Mouse (Mus musculus) spleen, adult 2 months (tissue): Measurements from ENCODE around the gene Muc5b. TPM values are rescaled to one million over a fixed set of nuclear protein-coding genes. Genes with fewer than 3 reads are reported as not detected.

Source experiments
- DNase-seq, 2 experiments: peaks; one replicate each; pipeline versions ENCODE4 v3.0.0 to v3.0.0-alpha.2; 2012 to 2021; ENCODE audit warnings: low spot score in 2 of 2, low read depth in 1 of 2
- H3K27ac ChIP-seq: fragments of 200-500 bp; 2 replicates; pipeline ENCODE4 v1.5.1; 2012; ENCODE audit warnings: low read length, inconsistent platforms; ENCODE audit not compliant: insufficient read depth
- H3K27me3 ChIP-seq: fragments of 200-500 bp; 2 replicates; pipeline ENCODE4 v1.6.1; 2012; ENCODE audit warnings: mild to moderate bottlenecking, moderate library complexity, low read length, inconsistent platforms; ENCODE audit not compliant: control insufficient read depth, insufficient read depth
- H3K36me3 ChIP-seq: fragments of 200-500 bp; 2 replicates; pipeline ENCODE4 v1.6.1; 2012; ENCODE audit warnings: mild to moderate bottlenecking, low read length, inconsistent platforms; ENCODE audit not compliant: control insufficient read depth, insufficient read depth
- H3K4me1 ChIP-seq: fragments of 200-500 bp; 2 replicates; pipeline ENCODE4 v1.6.1; 2011; ENCODE audit warnings: inconsistent platforms; ENCODE audit not compliant: control insufficient read depth, insufficient read depth, insufficient read length
- H3K4me3 ChIP-seq: fragments of 200-500 bp; 2 replicates; pipeline ENCODE4 v1.5.1; 2011; ENCODE audit warnings: mild to moderate bottlenecking, inconsistent platforms; ENCODE audit not compliant: insufficient read depth, insufficient read length; ENCODE audit errors: extremely low read depth
- CTCF ChIP-seq: fragments of 200-500 bp; IDR thresholded peaks from 2 replicates; pipeline ENCODE4 v1.5.1; 2011; ENCODE audit warnings: mild to moderate bottlenecking, inconsistent platforms; ENCODE audit not compliant: insufficient read depth, insufficient read length, insufficient replicate concordance; ENCODE audit errors: extremely low read depth
- POLR2A ChIP-seq: fragments of 200-500 bp; IDR thresholded peaks from 2 replicates; pipeline ENCODE4 v1.6.1; 2011; ENCODE audit warnings: low read depth, low read length, inconsistent platforms
- WGBS: fragments of 180-500 bp; shearing (Covaris S2); methylation state at CpG from one replicate; pipeline ENCODE4 v1.1.7; 2018; 5-methylcytosine and 5-hydroxymethylcytosine counted together
- polyA plus RNA-seq: library from polyadenylated mRNA; depleted of rRNA; stranded (reverse); fragments of >200 nt; gene quantifications from 2 replicates; pipeline ENCODE4 v1.2.3, GENCODE M21; 2012

The Muc5b gene
- polyA plus RNA-seq, 1 experiment = 0.01 TPM

DNA sequence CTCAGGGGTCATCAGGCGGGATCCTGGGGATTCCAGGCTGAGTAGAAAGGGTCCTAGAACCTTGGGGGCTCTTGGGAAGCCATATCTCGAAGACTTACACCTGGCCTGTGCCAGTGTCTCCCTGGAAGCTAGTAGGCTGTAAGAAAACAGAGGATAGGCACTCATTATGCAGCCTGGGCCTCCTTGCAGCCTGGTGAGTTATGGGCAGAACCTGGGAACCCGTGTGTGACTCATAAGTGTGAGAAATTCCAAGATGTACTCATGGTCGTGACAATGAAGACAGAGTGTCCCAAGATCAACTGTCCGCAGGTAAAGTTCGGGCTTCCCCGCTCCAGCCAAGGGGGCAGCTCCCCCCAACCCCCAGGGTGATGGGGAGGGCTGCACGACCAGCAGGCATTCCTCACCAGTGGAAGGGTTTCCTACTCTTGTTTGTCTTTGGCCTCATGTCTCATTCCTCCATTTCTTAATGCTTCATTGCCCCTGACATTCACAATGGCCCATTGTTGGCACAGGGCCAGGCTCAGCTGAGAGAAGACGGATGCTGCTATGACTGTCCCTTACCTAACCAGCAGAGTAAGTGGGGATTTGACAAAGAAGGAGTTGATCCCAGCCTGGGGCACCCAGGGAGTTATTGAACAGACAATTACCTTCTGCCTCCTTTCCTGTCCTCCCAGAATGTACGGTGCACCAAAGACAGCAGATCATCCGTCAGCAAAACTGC, 21.4 kb upstream of the Muc5b start:
- TF ChIP-seq POLR2A = no peak
- H3K4me3 ChIP-seq = no peak overlapping the region
- no peaks in the 10 kb centered on the region for H3K36me3 ChIP-seq
- no peak overlapping the region for H3K27ac ChIP-seq
- no peaks in the 10 kb centered on the region for H3K27me3 ChIP-seq
- DNase-seq = no peak
- no peaks in the 10 kb centered on the region for H3K4me1 ChIP-seq
- 77% methylated on average over 11 of the region's 11 CpGs for WGBS

DNA sequence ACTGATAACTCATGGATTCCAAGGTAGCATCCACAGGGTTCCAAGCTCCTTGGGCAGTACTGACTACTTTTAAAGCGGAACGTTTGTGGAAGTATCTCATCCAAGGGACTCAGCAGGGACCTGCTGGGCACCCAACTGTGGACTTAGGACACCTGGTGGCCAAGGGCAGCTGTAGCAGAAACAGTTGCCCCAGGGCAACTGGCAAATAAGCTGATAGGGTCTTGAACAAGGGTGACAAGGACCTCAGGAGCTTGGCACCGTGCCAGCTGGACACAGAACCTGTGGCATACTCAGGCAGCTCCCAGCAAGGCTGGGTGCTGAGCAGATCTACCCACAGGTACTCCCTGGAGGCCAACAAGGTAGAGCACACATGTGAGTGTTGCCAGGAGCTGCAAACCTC, 20.6 kb upstream of the Muc5b start:
- no peak overlapping the region for H3K27ac ChIP-seq
- no peaks in the 10 kb centered on the region for H3K36me3 ChIP-seq
- DNase-seq = no peak
- TF ChIP-seq POLR2A (no peak), CTCF (no peak)
- no peaks in the 10 kb centered on the region for H3K4me1 ChIP-seq
- no peak overlapping the region for H3K4me3 ChIP-seq
- 85% methylated on average over 3 of the region's 3 CpGs for WGBS
- no peaks in the 10 kb centered on the region for H3K27me3 ChIP-seq

DNA sequence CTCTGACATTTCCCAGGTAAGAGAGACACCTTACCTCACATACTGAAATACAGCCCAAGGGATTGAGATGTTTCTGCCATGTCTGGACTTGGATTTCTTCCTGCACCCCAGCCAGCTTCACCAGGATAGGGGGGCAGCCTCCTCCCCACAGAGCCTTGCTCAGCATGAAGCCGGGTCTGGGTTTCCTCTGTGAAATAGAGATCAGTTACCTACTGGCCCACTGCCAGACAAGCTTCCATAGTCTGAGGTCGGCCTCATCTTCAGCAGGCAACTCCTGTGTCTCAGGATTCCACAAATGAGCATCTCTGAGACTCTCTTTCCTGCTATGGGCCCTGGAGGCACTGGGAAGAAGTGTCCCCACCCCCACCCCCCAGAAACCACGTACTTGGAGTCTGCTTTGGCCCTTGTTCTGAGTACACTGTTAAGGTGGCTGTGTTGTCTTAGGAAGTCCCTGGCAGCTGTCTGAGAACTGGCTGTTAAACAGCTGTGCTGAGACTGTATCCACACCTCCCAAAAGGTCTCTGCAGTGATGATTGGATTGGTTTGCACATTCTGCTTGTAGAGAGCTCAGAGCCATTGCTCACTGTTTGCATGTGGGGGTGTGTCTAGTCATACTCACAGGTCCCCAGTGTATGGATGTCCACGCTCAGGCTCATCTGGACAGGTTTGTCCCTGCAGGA, 16.1 kb upstream of the Muc5b start:
- no peaks in the 10 kb centered on the region for H3K36me3 ChIP-seq
- no peak for DNase-seq
- WGBS = 56% methylated on average over 4 of the region's 4 CpGs
- no peaks in the 10 kb centered on the region for H3K4me1 ChIP-seq
- TF ChIP-seq POLR2A = no peak
- no peak for TF ChIP-seq CTCF
- no peak overlapping the region for H3K4me3 ChIP-seq
- no peaks in the 10 kb centered on the region for H3K27me3 ChIP-seq
- no peak overlapping the region for H3K27ac ChIP-seq

DNA sequence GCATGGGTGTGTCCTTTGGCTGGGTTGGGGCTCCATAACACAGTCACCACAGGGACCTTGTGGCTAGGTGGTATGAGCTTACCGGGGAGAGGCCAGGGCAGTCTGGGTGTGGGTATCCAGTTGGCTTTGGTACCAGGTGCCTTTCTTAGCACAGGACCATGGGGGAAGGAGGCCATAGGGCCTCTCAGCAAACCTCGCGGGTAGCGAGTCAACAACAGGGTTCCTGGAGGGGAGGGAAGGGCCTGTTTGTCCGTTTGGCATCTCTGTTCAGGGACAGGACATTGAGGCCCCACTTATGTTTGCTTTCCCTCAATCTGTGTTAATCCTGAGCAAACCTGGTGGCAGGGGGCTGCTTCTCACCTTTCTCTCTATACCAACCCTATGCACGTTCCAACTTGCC, 15.2 kb upstream of the Muc5b start:
- TF ChIP-seq CTCF (no peak), POLR2A (no peak)
- Histone ChIP-seq H3K36me3 (no peaks in the 10 kb centered on the region), H3K4me3 (no peak overlapping the region), H3K4me1 (no peaks in the 10 kb centered on the region), H3K27me3 (no peaks in the 10 kb centered on the region), H3K27ac (no peak overlapping the region)
- 92% methylated on average over 6 of the region's 6 CpGs for WGBS
- DNase-seq = no peak

DNA sequence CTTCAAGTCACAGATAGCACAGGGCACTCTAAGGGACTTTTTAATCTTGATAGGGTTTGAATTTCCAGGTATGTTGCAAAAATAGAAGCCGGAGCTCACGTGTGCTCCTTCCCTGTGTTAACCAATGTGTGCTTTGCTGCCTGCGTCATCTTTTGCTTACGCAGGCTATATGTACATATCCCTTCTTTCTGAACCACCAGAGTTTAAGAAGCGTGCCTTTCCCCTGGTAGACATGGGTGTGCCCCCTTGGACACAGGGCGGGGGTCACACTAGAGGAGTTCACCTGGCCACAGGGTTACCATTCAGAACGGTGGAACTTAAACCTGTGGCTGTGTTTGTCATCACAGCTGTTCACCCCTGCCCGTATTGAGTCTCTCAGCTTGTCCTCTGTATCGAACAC, 14.5 kb upstream of the Muc5b start:
- DNase-seq = no peak
- no peaks in the 10 kb centered on the region for H3K4me1 ChIP-seq
- H3K27ac ChIP-seq = no peak overlapping the region
- TF ChIP-seq CTCF (no peak), POLR2A (no peak)
- no peak overlapping the region for H3K4me3 ChIP-seq
- H3K36me3 ChIP-seq = no peaks in the 10 kb centered on the region
- 94% methylated on average over 9 of the region's 9 CpGs for WGBS
- no peaks in the 10 kb centered on the region for H3K27me3 ChIP-seq

DNA sequence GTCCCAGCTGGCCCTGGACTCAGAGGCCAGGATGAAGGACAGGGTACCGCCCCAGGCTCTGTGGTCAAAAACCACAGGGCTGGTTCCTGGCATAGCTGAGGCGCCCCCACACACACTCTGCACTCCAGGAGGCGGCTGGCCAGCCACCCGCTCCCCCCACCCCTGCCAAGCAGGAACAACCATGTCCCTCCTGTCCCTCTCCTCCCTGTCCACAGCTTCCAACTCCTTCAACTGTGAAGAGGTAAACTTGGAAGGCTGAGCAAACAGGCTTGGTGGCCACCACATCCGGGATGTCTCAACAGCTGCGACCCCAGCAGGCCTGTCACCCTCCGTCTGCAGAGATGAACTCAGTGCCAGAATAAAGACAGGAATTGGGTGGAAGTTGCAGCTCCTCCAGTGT, 2.9 kb upstream of the Muc5b start:
- H3K27ac ChIP-seq = no peak overlapping the region
- no peak for DNase-seq
- no peaks in the 10 kb centered on the region for H3K27me3 ChIP-seq
- no peak overlapping the region for H3K4me3 ChIP-seq
- peaks cover 5% of the 10 kb centered on the region; the same call in 1 of the 2 replicates for H3K4me1 ChIP-seq
- H3K36me3 ChIP-seq = no peaks in the 10 kb centered on the region
- TF ChIP-seq POLR2A = no peak
- TF ChIP-seq CTCF = no peak
- 14% methylated on average over 7 of the region's 7 CpGs for WGBS

DNA sequence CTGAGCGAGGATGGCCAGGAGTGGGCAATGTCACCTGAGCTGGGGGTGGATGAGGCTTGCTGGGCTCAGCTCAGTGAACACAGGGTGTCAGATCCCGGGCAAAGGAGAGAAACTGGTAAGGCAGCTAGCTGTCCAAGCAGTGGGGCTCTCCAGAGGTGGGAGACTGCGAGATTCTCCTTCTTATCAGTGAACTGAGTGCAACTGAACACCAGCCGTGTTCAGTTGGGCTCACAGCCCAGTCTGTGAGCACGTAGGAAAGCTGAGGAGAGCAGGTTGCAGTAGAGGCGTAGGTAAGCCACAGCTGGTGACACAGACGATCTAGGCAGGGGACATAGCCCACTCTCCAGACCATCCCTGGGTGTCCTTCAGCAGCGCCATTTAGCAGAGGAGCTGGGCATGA, 2.4 kb upstream of the Muc5b start:
- H3K4me3 ChIP-seq = no peak overlapping the region
- TF ChIP-seq POLR2A (no peak), CTCF (no peak)
- H3K27ac ChIP-seq = no peak overlapping the region
- DNase-seq = no peak
- no peaks in the 10 kb centered on the region for H3K27me3 ChIP-seq
- peaks cover 5% of the 10 kb centered on the region; the same call in 1 of the 2 replicates for H3K4me1 ChIP-seq
- 56% methylated on average over 8 of the region's 8 CpGs for WGBS
- no peaks in the 10 kb centered on the region for H3K36me3 ChIP-seq
